Mouse (Mus musculus): ENCODE results near the gene Olfr938. TPM values are rescaled to one million over a fixed set of nuclear protein-coding genes. Genes with fewer than 3 reads are reported as not detected.

Olfr938 gene
- not detected for total RNA-seq (2021)
- long read RNA-seq, experiment 1: 0 reads
- long read RNA-seq, experiment 2: 0 reads

- DNase-seq (ENCODE audit: low spot score in 2 of 2): no peak
Observed at GRCm38 (mm10) chr9:39078787-39079186, at the start of gene Olfr938. TSS of gene Olfr938 (minus strand) at chr9:39078887.

GRCm38 (mm10) chr9:39127831-39128230, 49.1 kb upstream of the Olfr938 start, which contains the start of gene Olfr27:
TSS of gene Olfr27 (plus strand) at chr9:39128131.
- no peak for DNase-seq (ENCODE audit: low spot score in 2 of 2)

GRCm38 (mm10) chr9:39127326-39127725, 48.6 kb upstream of the Olfr938 start:
- DNase-seq (ENCODE audit: low spot score in 2 of 2): no peak

- DNase-seq (ENCODE audit: low spot score in 2 of 2): no peak
Observed at GRCm38 (mm10) chr9:39064851-39065250, 13.8 kb downstream of the Olfr938 start, which contains the start of gene Olfr937. TSS of gene Olfr937 (minus strand) at chr9:39064951.

Small RNA genes lying within 50 kb of the gene (microRNA-seq; reads per million reads assigned to microRNA genes)
- not detected for gene Gm25032
- not detected for gene Gm25529

Other genes with a start within 250 kb of the Olfr938 start
- not detected for gene Olfr924, start 234.4 kb downstream of the Olfr938 start, total RNA-seq (2021)
- gene Olfr26, start 223.8 kb downstream of the Olfr938 start, total RNA-seq (2021): not detected
- gene Olfr926, start 201.8 kb downstream of the Olfr938 start, total RNA-seq (2021): not detected
- gene Olfr930, start 149.1 kb downstream of the Olfr938 start, total RNA-seq (2021): not detected
- not detected for gene Olfr933, start 106.6 kb downstream of the Olfr938 start, total RNA-seq (2021)
- gene Olfr934, start 90.6 kb downstream of the Olfr938 start, total RNA-seq (2021): not detected
- not detected for gene Olfr935, start 79.2 kb downstream of the Olfr938 start, total RNA-seq (2021)
- gene Olfr146, start 55.5 kb downstream of the Olfr938 start, total RNA-seq (2021): not detected
- not detected for gene Olfr937, start 13.9 kb downstream of the Olfr938 start, total RNA-seq (2021)
- not detected for gene Olfr27, start 49.2 kb upstream of the Olfr938 start, total RNA-seq (2021)
- not detected for gene Olfr943, start 87.4 kb upstream of the Olfr938 start, total RNA-seq (2021)
- gene Olfr944, start 123.0 kb upstream of the Olfr938 start, total RNA-seq (2021): not detected
- gene Olfr1537, start 171.1 kb upstream of the Olfr938 start, total RNA-seq (2021): not detected
- gene Olfr945, start 197.9 kb upstream of the Olfr938 start, total RNA-seq (2021): not detected
- not detected for gene Olfr948, start 247.2 kb upstream of the Olfr938 start, total RNA-seq (2021)